Mouse (Mus musculus): ENCODE data around the gene Gm28035. TPM values are rescaled to one million over a fixed set of nuclear protein-coding genes. Genes with fewer than 3 reads are reported as not detected.

Gm28035 gene
- total and polyA plus RNA-seq, 3 experiments = 0.27 to 0.64 (median 0.36) TPM

GRCm38 (mm10) chr2:30243391-30243790, 3.0 kb downstream of the Gm28035 start:
- Histone ChIP-seq H3K9me3 (replicated peaks; ENCODE audit: low read length) (no peaks in the 10 kb centered on the region), H3K27me3 (replicated peaks) (no peaks in the 10 kb centered on the region), H3K9ac (ENCODE audit: insufficient read depth, low read depth) (no peak overlapping the region), H3K36me3 (replicated peaks in 1 of 2; ENCODE audit: control insufficient read depth in 1 of 2, insufficient read depth in 1 of 2, low read length in 1 of 2) (peaks cover 21 to 72% of the 10 kb centered on the region in 2 experiments), H3K4me2 (ENCODE audit: insufficient read depth, low read depth, poor library complexity, severe bottlenecking) (no peak overlapping the region), H3K4me1 (ENCODE audit: control insufficient read depth in 1 of 2, insufficient read depth in 2 of 2) (peaks cover 14 to 42% of the 10 kb centered on the region in 2 experiments), H3K27ac (ENCODE audit: insufficient read depth, low read depth) (no peak overlapping the region), H3K4me3 (replicated peaks in 1 of 3; ENCODE audit: low read depth in 2 of 3, low read length in 2 of 3, poor library complexity in 1 of 3) (no peak overlapping the region), H3K79me2 (replicated peaks; ENCODE audit: control insufficient read depth, extremely low read depth, insufficient read depth, poor library complexity, severe bottlenecking) (no peaks in the 10 kb centered on the region)
- TF ChIP-seq UBTF (IDR thresholded peaks at IDR 0.05; ENCODE audit: low read depth, low read length) (no peak), JUND (conservative IDR thresholded peaks at IDR 0.05; ENCODE audit: low read depth, low read length) (no peak), SIN3A (IDR thresholded peaks at IDR 0.05; ENCODE audit: low read length) (no peak), BHLHE40 (IDR thresholded peaks at IDR 0.05; ENCODE audit: low read depth, low read length) (no peak), JUN (IDR thresholded peaks at IDR 0.05; ENCODE audit: insufficient read depth, low read depth, low read length) (no peak), MAFK (IDR thresholded peaks at IDR 0.05; ENCODE audit: insufficient replicate concordance, low read length) (no peak), POLR2AphosphoS2 (IDR thresholded peaks at IDR 0.05; ENCODE audit: low read depth, low read length) (no peak), KAT2A (IDR thresholded peaks at IDR 0.05; ENCODE audit: insufficient replicate concordance, low read length) (no peak), ETS1 (conservative IDR thresholded peaks at IDR 0.05; ENCODE audit: low read depth, low read length) (no peak), MXI1 (IDR thresholded peaks at IDR 0.05; ENCODE audit: low read depth, low read length) (no peak)
- in situ Hi-C loops (cut with MboI; ENCODE audit: low pct_ligation_motif_present, low pct_unique_long_range_greater_than_20kb, low sequenced_read_pairs) = loop anchor here (10.0 kb wide), 1 partner anchor 59 kb away; no protein-coding TSS in a partner anchor
- dilution Hi-C loops (cut with MboI; ENCODE audit: extremely low pct_ligation_motif_present, extremely low pct_unique_long_range_greater_than_20kb, low sequenced_read_pairs) = no loop called here
- DNase-seq (ENCODE audit: extremely low read depth) = no peak

- no peaks in the 10 kb centered on the region for H3K9me3 ChIP-seq (replicated peaks; ENCODE audit: low read length)
- dilution Hi-C loops (cut with MboI; ENCODE audit: extremely low pct_ligation_motif_present, extremely low pct_unique_long_range_greater_than_20kb, low sequenced_read_pairs) = no loop called here
- in situ Hi-C loops (cut with MboI; ENCODE audit: low pct_ligation_motif_present, low pct_unique_long_range_greater_than_20kb, low sequenced_read_pairs) = loop anchor here (10.0 kb wide), 1 partner anchor 60 kb away; no protein-coding TSS in a partner anchor
- peaks cover 11 to 32% of the 10 kb centered on the region in 2 experiments for H3K4me1 ChIP-seq (ENCODE audit: control insufficient read depth in 1 of 2, insufficient read depth in 2 of 2)
- H3K27ac ChIP-seq (ENCODE audit: insufficient read depth, low read depth) = no peak overlapping the region
- H3K4me2 ChIP-seq (ENCODE audit: insufficient read depth, low read depth, poor library complexity, severe bottlenecking) = no peak overlapping the region
- no peak overlapping the region for H3K9ac ChIP-seq (ENCODE audit: insufficient read depth, low read depth)
- TF ChIP-seq ELF1 (IDR thresholded peaks at IDR 0.05; ENCODE audit: low read depth, low read length) = no peak
- no peak for TF ChIP-seq ETS1 (conservative IDR thresholded peaks at IDR 0.05; ENCODE audit: low read depth, low read length)
- no peak for TF ChIP-seq BHLHE40 (IDR thresholded peaks at IDR 0.05; ENCODE audit: low read depth, low read length)
- no peak for TF ChIP-seq NELFE (IDR thresholded peaks at IDR 0.05; ENCODE audit: low read depth, low read length)
- TF ChIP-seq E2F4 (IDR thresholded peaks at IDR 0.05; ENCODE audit: insufficient replicate concordance, low read depth, low read length) = no peak
- no peak for TF ChIP-seq PAX5 (IDR thresholded peaks at IDR 0.05; ENCODE audit: low read length)
- TF ChIP-seq MAZ (IDR thresholded peaks at IDR 0.05; ENCODE audit: low read depth, low read length) = no peak
- no peak for TF ChIP-seq RAD21 (IDR thresholded peaks at IDR 0.05; ENCODE audit: low read depth, low read length)
- no peak for TF ChIP-seq CHD1 (IDR thresholded peaks at IDR 0.05; ENCODE audit: low read depth, low read length)
- TF ChIP-seq TCF12 (IDR thresholded peaks at IDR 0.05; ENCODE audit: low read depth, low read length) = no peak
- TF ChIP-seq HCFC1 (IDR thresholded peaks at IDR 0.05; ENCODE audit: low read depth, low read length) = no peak
- no peak for TF ChIP-seq MAX (IDR thresholded peaks at IDR 0.05; ENCODE audit: low read length)
- no peak for TF ChIP-seq UBTF (IDR thresholded peaks at IDR 0.05; ENCODE audit: low read depth, low read length)
- TF ChIP-seq USF1 (IDR thresholded peaks at IDR 0.05; ENCODE audit: low read depth, low read length) = no peak
- TF ChIP-seq JUND (conservative IDR thresholded peaks at IDR 0.05; ENCODE audit: low read depth, low read length) = no peak
- no peak for TF ChIP-seq ZMIZ1 (IDR thresholded peaks at IDR 0.05; ENCODE audit: low read depth, low read length)
- no peak for TF ChIP-seq JUN (IDR thresholded peaks at IDR 0.05; ENCODE audit: insufficient read depth, low read depth, low read length)
- no peak for TF ChIP-seq ZC3H11A (IDR thresholded peaks at IDR 0.05; ENCODE audit: low read depth, low read length)
- no peak for TF ChIP-seq MEF2A (IDR thresholded peaks at IDR 0.05; ENCODE audit: borderline replicate concordance, low read depth, low read length)
- no peak for TF ChIP-seq USF2 (conservative IDR thresholded peaks at IDR 0.05; ENCODE audit: low read depth, low read length)
- peaks cover 21 to 79% of the 10 kb centered on the region in 2 experiments for H3K36me3 ChIP-seq (replicated peaks in 1 of 2; ENCODE audit: control insufficient read depth in 1 of 2, insufficient read depth in 1 of 2, low read length in 1 of 2)
- no peak overlapping the region for H3K4me3 ChIP-seq (replicated peaks in 1 of 3; ENCODE audit: low read depth in 2 of 3, low read length in 2 of 3, poor library complexity in 1 of 3)
- H3K79me2 ChIP-seq (replicated peaks; ENCODE audit: control insufficient read depth, extremely low read depth, insufficient read depth, poor library complexity, severe bottlenecking) = no peaks in the 10 kb centered on the region
- no peak for DNase-seq (ENCODE audit: extremely low read depth)
- H3K27me3 ChIP-seq (replicated peaks) = no peaks in the 10 kb centered on the region
Measured at GRCm38 (mm10) chr2:30244595-30245178, 4.3 kb downstream of the Gm28035 start.
